Mouse (Mus musculus): ENCODE results near the gene Kncn.

Gene Kncn

GRCm38 (mm10) chr4:115884022-115884421 is at the start of gene Kncn:
Gene Kncn (plus strand): TSS chr4:115884400.
- H3K9me3 ChIP-seq (ENCODE audit: low read length), result 0 out of 2 replicates have a peak, but pooled peaks cover 4% of the 10 kb centered on the region
- H3K36me3 ChIP-seq (ENCODE audit: insufficient read depth, low read length), result no peaks in the 10 kb centered on the region
- no peaks in the 10 kb centered on the region for H3K4me1 ChIP-seq (replicated peaks; ENCODE audit: low read depth, low read length)
- peaks cover 96% of the 10 kb centered on the region for H3K27me3 ChIP-seq (ENCODE audit: insufficient read depth, low read length)
- H3K4me3 ChIP-seq (replicated peaks; ENCODE audit: low read length), result no peak within 1 kb of the TSS
- no peak for TF ChIP-seq NANOG (IDR thresholded peaks at IDR 0.05; ENCODE audit: borderline replicate concordance, low read length)
- TF ChIP-seq CTCF (conservative IDR thresholded peaks at IDR 0.05; ENCODE audit: low read length), result no peak
- TF ChIP-seq POU5F1 (IDR thresholded peaks at IDR 0.05; ENCODE audit: borderline replicate concordance, low read length), result no peak

- Histone ChIP-seq H3K4me3 (replicated peaks; ENCODE audit: low read length) (no peak overlapping the region), H3K36me3 (ENCODE audit: insufficient read depth, low read length) (peaks cover 41% of the 10 kb centered on the region), H3K27me3 (ENCODE audit: insufficient read depth, low read length) (no peaks in the 10 kb centered on the region), H3K9me3 (ENCODE audit: low read length) (no peaks in the 10 kb centered on the region), H3K4me1 (replicated peaks; ENCODE audit: low read depth, low read length) (peaks cover 74% of the 10 kb centered on the region)
- TF ChIP-seq POU5F1 (IDR thresholded peaks at IDR 0.05; ENCODE audit: borderline replicate concordance, low read length), result no peak
- no peak for TF ChIP-seq NANOG (IDR thresholded peaks at IDR 0.05; ENCODE audit: borderline replicate concordance, low read length)
- TF ChIP-seq CTCF (conservative IDR thresholded peaks at IDR 0.05; ENCODE audit: low read length), result no peak
These were observed 48.6 kb upstream of the Kncn start for GRCm38 (mm10) chr4:115835576-115835975.

- Histone ChIP-seq H3K27me3 (ENCODE audit: insufficient read depth, low read length) (no peaks in the 10 kb centered on the region), H3K4me1 (replicated peaks; ENCODE audit: low read depth, low read length) (peaks cover 47% of the 10 kb centered on the region), H3K36me3 (ENCODE audit: insufficient read depth, low read length) (peaks cover 35% of the 10 kb centered on the region), H3K4me3 (replicated peaks; ENCODE audit: low read length) (peak overlapping the region; percentile 87), H3K9me3 (ENCODE audit: low read length) (no peaks in the 10 kb centered on the region)
- no peak for TF ChIP-seq CTCF (conservative IDR thresholded peaks at IDR 0.05; ENCODE audit: low read length)
- TF ChIP-seq NANOG (IDR thresholded peaks at IDR 0.05; ENCODE audit: borderline replicate concordance, low read length), result no peak
These were observed 46.0 kb upstream of the Kncn start for GRCm38 (mm10) chr4:115838196-115838595.

- Histone ChIP-seq H3K4me1 (replicated peaks; ENCODE audit: low read depth, low read length) (peaks cover 40% of the 10 kb centered on the region), H3K36me3 (ENCODE audit: insufficient read depth, low read length) (peaks cover 30% of the 10 kb centered on the region), H3K9me3 (ENCODE audit: low read length) (no peaks in the 10 kb centered on the region), H3K4me3 (replicated peaks; ENCODE audit: low read length) (peak within 1 kb of the TSS; percentile 87), H3K27me3 (ENCODE audit: insufficient read depth, low read length) (no peaks in the 10 kb centered on the region)
- no peak for TF ChIP-seq POU5F1 (IDR thresholded peaks at IDR 0.05; ENCODE audit: borderline replicate concordance, low read length)
- no peak for TF ChIP-seq NANOG (IDR thresholded peaks at IDR 0.05; ENCODE audit: borderline replicate concordance, low read length)
- TF ChIP-seq CTCF (conservative IDR thresholded peaks at IDR 0.05; ENCODE audit: low read length), result no peak
These were observed 45.2 kb upstream of the Kncn start, which contains the start of gene Mknk1 for GRCm38 (mm10) chr4:115838696-115839641. Gene Mknk1 (plus strand): TSS chr4:115839198.

GRCm38 (mm10) chr4:115839956-115840355 is 44.2 kb upstream of the Kncn start:
- peaks cover 39% of the 10 kb centered on the region for H3K4me1 ChIP-seq (replicated peaks; ENCODE audit: low read depth, low read length)
- peaks cover 21% of the 10 kb centered on the region for H3K36me3 ChIP-seq (ENCODE audit: insufficient read depth, low read length)
- no peaks in the 10 kb centered on the region for H3K27me3 ChIP-seq (ENCODE audit: insufficient read depth, low read length)
- TF ChIP-seq POU5F1 (IDR thresholded peaks at IDR 0.05; ENCODE audit: borderline replicate concordance, low read length) (no peak), NANOG (IDR thresholded peaks at IDR 0.05; ENCODE audit: borderline replicate concordance, low read length) (no peak), CTCF (conservative IDR thresholded peaks at IDR 0.05; ENCODE audit: low read length) (no peak)
- peak overlapping the region; percentile 87 for H3K4me3 ChIP-seq (replicated peaks; ENCODE audit: low read length)
- H3K9me3 ChIP-seq (ENCODE audit: low read length), result no peaks in the 10 kb centered on the region

GRCm38 (mm10) chr4:115840842-115841241 is 43.4 kb upstream of the Kncn start:
- H3K9me3 ChIP-seq (ENCODE audit: low read length), result no peaks in the 10 kb centered on the region
- no peak overlapping the region for H3K4me3 ChIP-seq (replicated peaks; ENCODE audit: low read length)
- TF ChIP-seq POU5F1 (IDR thresholded peaks at IDR 0.05; ENCODE audit: borderline replicate concordance, low read length) (no peak), CTCF (conservative IDR thresholded peaks at IDR 0.05; ENCODE audit: low read length) (no peak), NANOG (IDR thresholded peaks at IDR 0.05; ENCODE audit: borderline replicate concordance, low read length) (no peak)
- H3K36me3 ChIP-seq (ENCODE audit: insufficient read depth, low read length), result peaks cover 12% of the 10 kb centered on the region
- H3K4me1 ChIP-seq (replicated peaks; ENCODE audit: low read depth, low read length), result peaks cover 31% of the 10 kb centered on the region
- H3K27me3 ChIP-seq (ENCODE audit: insufficient read depth, low read length), result no peaks in the 10 kb centered on the region

GRCm38 (mm10) chr4:115846656-115847055 is 37.5 kb upstream of the Kncn start:
- TF ChIP-seq NANOG (IDR thresholded peaks at IDR 0.05; ENCODE audit: borderline replicate concordance, low read length), result no peak
- TF ChIP-seq CTCF (conservative IDR thresholded peaks at IDR 0.05; ENCODE audit: low read length), result no peak
- TF ChIP-seq POU5F1 (IDR thresholded peaks at IDR 0.05; ENCODE audit: borderline replicate concordance, low read length), result no peak
- Histone ChIP-seq H3K4me1 (replicated peaks; ENCODE audit: low read depth, low read length) (no peaks in the 10 kb centered on the region), H3K4me3 (replicated peaks; ENCODE audit: low read length) (no peak overlapping the region), H3K27me3 (ENCODE audit: insufficient read depth, low read length) (no peaks in the 10 kb centered on the region), H3K9me3 (ENCODE audit: low read length) (no peaks in the 10 kb centered on the region), H3K36me3 (ENCODE audit: insufficient read depth, low read length) (peaks cover 42% of the 10 kb centered on the region)

- Histone ChIP-seq H3K9me3 (ENCODE audit: low read length) (no peaks in the 10 kb centered on the region), H3K4me1 (replicated peaks; ENCODE audit: low read depth, low read length) (no peaks in the 10 kb centered on the region), H3K27me3 (ENCODE audit: insufficient read depth, low read length) (no peaks in the 10 kb centered on the region), H3K36me3 (ENCODE audit: insufficient read depth, low read length) (peaks cover 49% of the 10 kb centered on the region), H3K4me3 (replicated peaks; ENCODE audit: low read length) (no peak overlapping the region)
- TF ChIP-seq NANOG (IDR thresholded peaks at IDR 0.05; ENCODE audit: borderline replicate concordance, low read length) (no peak), POU5F1 (IDR thresholded peaks at IDR 0.05; ENCODE audit: borderline replicate concordance, low read length) (no peak), CTCF (conservative IDR thresholded peaks at IDR 0.05; ENCODE audit: low read length) (no peak)
These were observed 36.8 kb upstream of the Kncn start for GRCm38 (mm10) chr4:115847377-115847776.
